Mouse (Mus musculus): ENCODE results near the gene Hid1. TPM values are rescaled to one million over a fixed set of nuclear protein-coding genes. Genes with fewer than 3 reads are reported as not detected.

Gene Hid1
- 8.6 and 9.6 TPM in 2 replicates for polyA plus RNA-seq (2016; fragmentation: Nextera tagmentation; extraction: Ambion mirVana)

GRCm38 (mm10) chr11:115367395-115367944 lies at the start of gene Hid1:
Gene Hid1 (minus strand): TSS chr11:115367756.
- H3K27me3 ChIP-seq (replicated peaks; ENCODE audit: low read depth, poor library complexity, severe bottlenecking), result peaks cover 90% of the 10 kb centered on the region
- no peaks in the 10 kb centered on the region for H3K36me3 ChIP-seq (replicated peaks)
- H3K27ac ChIP-seq (replicated peaks), result peak within 1 kb of the TSS; percentile 72
- DNase-seq (ENCODE audit: low spot score), result peak; percentile 80
- under 1% methylated on average over 39 of the region's 39 CpGs for WGBS
- H3K4me3 ChIP-seq, result peak within 1 kb of the TSS; percentile 66
- peaks cover 30% of the 10 kb centered on the region for H3K4me1 ChIP-seq
- H3K9me3 ChIP-seq, result no peaks in the 10 kb centered on the region

GRCm38 (mm10) chr11:115409556-115409955 lies 42.0 kb upstream of the Hid1 start:
- H3K36me3 ChIP-seq (replicated peaks), result peaks cover 63% of the 10 kb centered on the region
- H3K27me3 ChIP-seq (replicated peaks; ENCODE audit: low read depth, poor library complexity, severe bottlenecking), result no peaks in the 10 kb centered on the region
- H3K9me3 ChIP-seq, result no peaks in the 10 kb centered on the region
- peaks cover 67% of the 10 kb centered on the region for H3K4me1 ChIP-seq
- 46% methylated on average over 7 of the region's 7 CpGs for WGBS
- DNase-seq (ENCODE audit: low spot score), result no peak
- peak overlapping the region; percentile 27; the same call in 1 of the 2 replicates for H3K4me3 ChIP-seq
- H3K27ac ChIP-seq (replicated peaks), result peak overlapping the region; percentile 75

GRCm38 (mm10) chr11:115408266-115408920 lies 40.8 kb upstream of the Hid1 start:
- peaks cover 69% of the 10 kb centered on the region for H3K4me1 ChIP-seq
- peaks cover 63% of the 10 kb centered on the region for H3K36me3 ChIP-seq (replicated peaks)
- 87% methylated on average over 6 of the region's 6 CpGs for WGBS

GRCm38 (mm10) chr11:115406858-115407401 lies 39.4 kb upstream of the Hid1 start:
- no peak overlapping the region for H3K27ac ChIP-seq (replicated peaks)
- no peak for DNase-seq (ENCODE audit: low spot score)
- H3K9me3 ChIP-seq, result no peaks in the 10 kb centered on the region
- no peak overlapping the region for H3K4me3 ChIP-seq
- WGBS, result 96% methylated on average over 17 of the region's 17 CpGs
- no peaks in the 10 kb centered on the region for H3K27me3 ChIP-seq (replicated peaks; ENCODE audit: low read depth, poor library complexity, severe bottlenecking)
- H3K36me3 ChIP-seq (replicated peaks), result peaks cover 63% of the 10 kb centered on the region
- H3K4me1 ChIP-seq, result peaks cover 66% of the 10 kb centered on the region

More at GRCm38 (mm10) chr11:115408266-115408920, 40.8 kb upstream of the Hid1 start:
- Histone ChIP-seq H3K4me3 (no peak overlapping the region), H3K9me3 (no peaks in the 10 kb centered on the region), H3K27ac (replicated peaks) (peak overlapping the region; percentile 75), H3K27me3 (replicated peaks; ENCODE audit: low read depth, poor library complexity, severe bottlenecking) (no peaks in the 10 kb centered on the region)
- DNase-seq (ENCODE audit: low spot score), result no peak

DNA sequence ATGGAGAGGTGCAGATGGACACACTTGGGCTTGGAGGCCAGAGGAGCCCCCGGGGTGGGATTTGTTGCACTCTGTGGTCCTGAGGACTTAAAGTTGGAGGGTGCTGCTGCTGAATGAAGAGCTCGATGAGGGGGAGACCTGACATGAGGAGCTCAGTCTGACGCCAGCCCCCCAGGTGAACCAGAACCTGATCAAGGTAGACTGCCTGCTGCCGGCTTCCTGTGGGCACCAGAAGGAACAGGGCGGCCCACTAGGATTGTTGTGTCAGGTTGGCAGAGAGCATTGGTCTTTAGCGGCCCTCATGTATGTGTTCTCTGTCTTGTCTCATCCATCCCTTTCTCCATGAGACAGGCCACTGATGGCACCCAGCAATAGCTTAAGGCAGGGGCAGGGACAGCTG lies 38.2 kb upstream of the Hid1 start:
- Histone ChIP-seq H3K27ac (replicated peaks) (no peak overlapping the region), H3K36me3 (replicated peaks) (peaks cover 55% of the 10 kb centered on the region), H3K9me3 (no peaks in the 10 kb centered on the region), H3K4me1 (peaks cover 58% of the 10 kb centered on the region), H3K27me3 (replicated peaks; ENCODE audit: low read depth, poor library complexity, severe bottlenecking) (no peaks in the 10 kb centered on the region), H3K4me3 (peak overlapping the region; percentile 5; the same call in 1 of the 2 replicates)
- no peak for DNase-seq (ENCODE audit: low spot score)
- WGBS, result 94% methylated on average over 6 of the region's 6 CpGs

DNA sequence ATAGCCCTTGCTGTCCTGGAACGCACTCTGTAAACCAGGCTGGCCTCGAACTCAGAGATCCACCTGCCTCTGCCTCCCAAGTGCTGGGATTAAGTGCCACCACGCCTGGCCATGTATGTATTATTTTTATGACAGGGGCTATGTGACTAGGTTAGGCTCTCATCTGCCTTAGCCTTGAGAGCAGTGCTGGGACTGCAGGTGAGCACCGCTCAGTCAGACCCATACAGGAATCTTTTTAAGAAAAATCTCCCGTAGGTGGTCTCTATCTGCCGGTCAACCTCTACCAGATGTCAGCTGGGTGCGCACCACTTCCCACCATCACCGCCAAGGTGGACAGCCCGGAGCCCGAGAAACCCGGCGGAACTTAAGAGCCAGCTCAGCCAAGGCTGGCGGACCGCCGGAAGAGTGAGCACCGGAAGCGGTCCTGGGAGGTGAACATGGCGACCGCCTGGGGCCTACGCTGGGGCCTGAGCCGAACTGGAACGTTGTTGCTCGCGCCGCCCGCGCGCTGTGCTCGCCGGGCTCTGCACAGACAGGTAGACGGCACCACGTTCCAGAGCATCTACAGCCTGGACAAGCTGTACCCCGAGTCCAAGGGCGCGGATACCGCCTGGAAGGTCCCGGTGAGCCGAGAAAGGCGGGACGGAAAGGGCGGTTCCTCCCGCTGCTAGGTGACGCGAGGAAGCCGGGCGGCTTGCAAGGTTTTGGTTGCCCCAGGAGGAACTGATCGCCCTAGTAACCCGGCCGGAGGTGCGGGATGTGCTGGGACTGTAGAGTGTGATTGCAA lies 36.0 kb upstream of the Hid1 start, which contains the start of gene Mrpl58:
TSS of gene Mrpl58 (plus strand) at position 415 of the 787 bp plus-strand sequence.
- Histone ChIP-seq H3K9me3 (no peaks in the 10 kb centered on the region), H3K4me3 (peak within 1 kb of the TSS; percentile 79), H3K4me1 (peaks cover 38% of the 10 kb centered on the region), H3K27me3 (replicated peaks; ENCODE audit: low read depth, poor library complexity, severe bottlenecking) (no peaks in the 10 kb centered on the region), H3K27ac (replicated peaks) (peak within 1 kb of the TSS; percentile 96), H3K36me3 (replicated peaks) (peaks cover 33% of the 10 kb centered on the region)
- peak; percentile 91 for DNase-seq (ENCODE audit: low spot score)
- WGBS, result 4% methylated on average over 50 of the region's 50 CpGs

- H3K9me3 ChIP-seq, result no peaks in the 10 kb centered on the region
- H3K4me3 ChIP-seq, result no peak overlapping the region
- WGBS, result 61% methylated on average over 11 of the region's 11 CpGs
- H3K27me3 ChIP-seq (replicated peaks; ENCODE audit: low read depth, poor library complexity, severe bottlenecking), result no peaks in the 10 kb centered on the region
- peaks cover 28% of the 10 kb centered on the region for H3K4me1 ChIP-seq
- peaks cover 14% of the 10 kb centered on the region for H3K36me3 ChIP-seq (replicated peaks)
- DNase-seq (ENCODE audit: low spot score), result no peak
- H3K27ac ChIP-seq (replicated peaks), result no peak overlapping the region
Measured at GRCm38 (mm10) chr11:115400630-115401391, 33.3 kb upstream of the Hid1 start.

GRCm38 (mm10) chr11:115400126-115400525 lies 32.6 kb upstream of the Hid1 start:
- Histone ChIP-seq H3K27me3 (replicated peaks; ENCODE audit: low read depth, poor library complexity, severe bottlenecking) (no peaks in the 10 kb centered on the region), H3K4me1 (peaks cover 22% of the 10 kb centered on the region), H3K4me3 (no peak overlapping the region), H3K36me3 (replicated peaks) (peaks cover 15% of the 10 kb centered on the region), H3K9me3 (no peaks in the 10 kb centered on the region), H3K27ac (replicated peaks) (no peak overlapping the region)
- 84% methylated on average over 3 of the region's 3 CpGs for WGBS
- DNase-seq (ENCODE audit: low spot score), result no peak

- peaks cover 35% of the 10 kb centered on the region for H3K36me3 ChIP-seq (replicated peaks)
- WGBS, result 84% methylated on average over 7 of the region's 7 CpGs
- H3K4me3 ChIP-seq, result no peak overlapping the region
- peaks cover 19% of the 10 kb centered on the region for H3K4me1 ChIP-seq
- H3K27ac ChIP-seq (replicated peaks), result no peak overlapping the region
- no peaks in the 10 kb centered on the region for H3K9me3 ChIP-seq
- DNase-seq (ENCODE audit: low spot score), result no peak
- H3K27me3 ChIP-seq (replicated peaks; ENCODE audit: low read depth, poor library complexity, severe bottlenecking), result peaks cover 11% of the 10 kb centered on the region
Measured at GRCm38 (mm10) chr11:115398085-115398484, 30.5 kb upstream of the Hid1 start.

- H3K9me3 ChIP-seq, result no peaks in the 10 kb centered on the region
- no peak overlapping the region for H3K27ac ChIP-seq (replicated peaks)
- peaks cover 13% of the 10 kb centered on the region for H3K4me1 ChIP-seq
- peak overlapping the region; percentile 22; the same call in 1 of the 2 replicates for H3K4me3 ChIP-seq
- 68% methylated on average over 34 of the region's 34 CpGs for WGBS
- peaks cover 72% of the 10 kb centered on the region for H3K36me3 ChIP-seq (replicated peaks)
- peaks cover 13% of the 10 kb centered on the region for H3K27me3 ChIP-seq (replicated peaks; ENCODE audit: low read depth, poor library complexity, severe bottlenecking)
- DNase-seq (ENCODE audit: low spot score), result peak; percentile 21
Measured at GRCm38 (mm10) chr11:115393721-115394325, 26.3 kb upstream of the Hid1 start.

- peaks cover 13% of the 10 kb centered on the region for H3K27me3 ChIP-seq (replicated peaks; ENCODE audit: low read depth, poor library complexity, severe bottlenecking)
- DNase-seq (ENCODE audit: low spot score), result no peak
- H3K4me1 ChIP-seq, result peaks cover 13% of the 10 kb centered on the region
- peaks cover 80% of the 10 kb centered on the region for H3K36me3 ChIP-seq (replicated peaks)
- H3K27ac ChIP-seq (replicated peaks), result no peak overlapping the region
- WGBS, result 93% methylated on average over 7 of the region's 7 CpGs
- no peak overlapping the region for H3K4me3 ChIP-seq
- H3K9me3 ChIP-seq, result no peaks in the 10 kb centered on the region
Measured at GRCm38 (mm10) chr11:115391358-115391757, 23.8 kb upstream of the Hid1 start.

All from embryonic facial prominence, embryonic 10.5 days (tissue).